Mouse (Mus musculus): ENCODE measurements at regions not wholly inside any gene's neighbourhood (a gene's known extent, or its start where the extent isn't known, plus 50 kb on each side); places are given as distances from the start of the nearest gene placed in this dataset.
A peak's percentile ranks its signal among the peaks of the same experiment; 100 is the strongest.

- DNase-seq = no peak
These were observed 116.1 kb upstream of the Sulf2 start for GRCm38 (mm10) chr2:166271373-166272189.

GRCm38 (mm10) chr2:166270007-166270406 is 114.5 kb upstream of the Sulf2 start:
- DNase-seq = no peak

GRCm38 (mm10) chr2:166266915-166267314 is 111.5 kb upstream of the Sulf2 start:
- DNase-seq = no peak

GRCm38 (mm10) chr2:166266507-166266906 is 111.0 kb upstream of the Sulf2 start:
- no peak for DNase-seq

- DNase-seq = no peak
These were observed 109.3 kb upstream of the Sulf2 start for GRCm38 (mm10) chr2:166264756-166265155.

GRCm38 (mm10) chr2:166261799-166262198 is 106.3 kb upstream of the Sulf2 start:
- DNase-seq = peak; percentile 49 to 72

- DNase-seq = no peak
These were observed 105.6 kb upstream of the Sulf2 start for GRCm38 (mm10) chr2:166261065-166261464.

GRCm38 (mm10) chr2:166258771-166259180 is 103.3 kb upstream of the Sulf2 start:
- DNase-seq = no peak

- no peak for DNase-seq
These were observed 102.2 kb upstream of the Sulf2 start for GRCm38 (mm10) chr2:166257666-166258065.

- DNase-seq = no peak
These were observed 100.7 kb upstream of the Sulf2 start for GRCm38 (mm10) chr2:166256193-166256592.

GRCm38 (mm10) chr2:166254581-166254980 is 99.1 kb upstream of the Sulf2 start:
- no peak for DNase-seq

GRCm38 (mm10) chr2:166252107-166252506 is 96.6 kb upstream of the Sulf2 start:
- no peak for DNase-seq

GRCm38 (mm10) chr2:166251421-166251820 is 96.0 kb upstream of the Sulf2 start:
- peak in 1 of 2 experiments; percentile 57 for DNase-seq

- peak in 1 of 2 experiments; percentile 73 for DNase-seq
These were observed 95.1 kb upstream of the Sulf2 start for GRCm38 (mm10) chr2:166250571-166250970.

GRCm38 (mm10) chr2:166249338-166249950 is 94.0 kb upstream of the Sulf2 start:
- DNase-seq = no peak

- no peak for DNase-seq
These were observed 91.1 kb upstream of the Sulf2 start for GRCm38 (mm10) chr2:166246401-166247189.

GRCm38 (mm10) chr2:166245219-166245618 is 89.8 kb upstream of the Sulf2 start:
- DNase-seq = no peak

GRCm38 (mm10) chr2:166242786-166243521 is 87.5 kb upstream of the Sulf2 start:
- DNase-seq = no peak

GRCm38 (mm10) chr2:166241310-166241709 is 85.8 kb upstream of the Sulf2 start:
- DNase-seq = no peak

- DNase-seq = no peak
These were observed 84.6 kb upstream of the Sulf2 start for GRCm38 (mm10) chr2:166240056-166240455.

GRCm38 (mm10) chr2:166237554-166238269 is 82.2 kb upstream of the Sulf2 start:
- DNase-seq = no peak

Measured in heart, adult 18-20 months (tissue).